Mouse (Mus musculus): ENCODE results near the gene Cd82. TPM values are rescaled to one million over a fixed set of nuclear protein-coding genes. Genes with fewer than 3 reads are reported as not detected.

Cd82 gene
- total RNA-seq (2015; ENCODE audit: low replicate concordance) (310 and 373 TPM in 2 replicates), total RNA-seq (2017; ENCODE audit: low replicate concordance) (342 and 415 TPM in 2 replicates)

DNA sequence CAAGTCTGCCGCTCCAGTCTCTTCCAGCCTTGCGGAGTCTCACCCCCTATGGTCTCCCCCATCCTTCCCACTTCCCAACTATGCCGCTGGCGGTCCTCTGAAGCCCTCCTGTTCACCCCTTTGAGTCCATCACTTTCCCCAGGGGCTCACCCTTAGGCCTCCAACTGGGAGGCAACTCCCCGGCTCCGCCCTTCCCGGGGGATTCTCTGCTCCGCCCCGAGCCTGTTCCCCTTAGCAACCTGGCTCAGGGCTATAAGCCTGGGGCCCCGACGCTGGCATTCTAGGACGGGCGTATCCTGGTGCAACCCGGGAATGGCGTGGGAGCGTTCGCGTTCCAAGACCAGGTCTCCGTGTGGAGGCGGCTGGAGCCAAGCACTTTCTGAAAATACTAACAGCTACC lies at the start of gene Cd82:
TSS of gene Cd82 (minus strand) at position 381 of the 400 bp plus-strand sequence.
- peak; percentile 71 for ATAC-seq (replicated peaks; ENCODE audit: low FRiP score, poor library complexity, severe bottlenecking)

GRCm38 (mm10) chr2:93512130-93512529 lies 49.2 kb upstream of the Cd82 start:
- ATAC-seq (replicated peaks; ENCODE audit: low FRiP score, poor library complexity, severe bottlenecking) = no peak; the same call in 1 of the 2 replicates

DNA sequence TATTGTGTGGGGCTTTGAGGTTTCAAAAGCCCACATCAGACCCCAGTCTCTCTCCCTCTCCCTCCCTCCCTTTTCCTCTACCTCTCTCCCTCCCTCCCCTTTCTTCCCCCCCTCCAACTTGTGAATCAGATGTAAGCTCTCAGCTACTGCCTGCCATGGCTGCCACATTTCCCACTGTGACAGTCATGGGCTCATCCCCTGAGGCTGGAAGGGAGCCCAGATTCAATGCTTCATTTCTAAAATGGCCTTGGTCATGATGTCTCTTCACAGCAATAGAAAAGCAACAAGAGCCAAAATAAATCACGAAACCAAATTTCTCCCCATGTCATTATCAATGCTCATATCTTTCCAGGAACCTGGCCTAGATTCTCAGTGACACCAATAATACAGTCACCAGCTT lies 47.9 kb upstream of the Cd82 start:
- ATAC-seq (replicated peaks; ENCODE audit: low FRiP score, poor library complexity, severe bottlenecking) = no peak

DNA sequence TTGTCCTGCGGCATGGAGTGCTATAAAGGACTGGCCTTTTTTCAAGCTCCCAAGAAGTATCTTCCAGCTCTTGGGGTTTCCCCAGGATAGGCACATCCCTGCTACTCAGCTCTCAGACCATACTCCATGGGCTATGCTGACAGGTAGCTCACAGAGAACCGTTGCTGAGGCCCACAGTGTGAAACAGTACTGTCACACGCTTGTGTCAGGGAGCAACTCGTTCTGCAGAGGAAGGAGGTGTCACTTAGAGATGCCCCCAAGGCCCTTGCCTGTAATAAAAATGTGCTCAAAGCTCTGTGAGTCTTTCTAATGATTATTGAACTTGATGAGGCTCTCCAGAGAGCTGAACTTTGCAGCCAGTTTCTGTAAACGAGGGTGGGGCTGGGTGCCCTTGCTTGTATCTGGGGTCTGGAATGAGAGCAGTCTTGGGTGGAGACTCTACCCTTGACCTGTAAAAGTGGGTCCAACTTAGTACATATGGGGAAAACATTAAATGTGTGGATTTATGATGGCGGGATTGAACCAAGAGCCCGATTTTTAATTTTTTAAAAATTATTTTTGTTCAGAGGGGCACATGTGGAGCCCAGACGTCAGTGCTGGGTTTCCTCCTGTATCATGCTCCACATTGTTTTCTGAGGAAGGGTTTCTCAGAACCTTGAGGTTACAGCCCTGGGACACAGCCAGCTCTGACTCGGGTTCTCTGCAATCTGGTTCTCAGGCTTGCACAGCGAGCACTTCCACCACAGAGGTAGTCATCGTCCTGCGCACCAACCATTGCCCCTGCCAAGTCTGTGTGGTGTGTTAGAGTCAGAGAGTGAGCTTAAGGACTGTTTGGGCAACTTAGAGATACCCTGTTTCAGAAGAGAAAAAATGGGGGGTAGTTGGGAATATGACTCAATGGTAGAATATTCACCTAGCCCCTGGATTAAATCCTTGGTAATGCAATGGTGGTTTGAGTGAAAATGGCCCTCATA lies 47.1 kb upstream of the Cd82 start:
- no peak for ATAC-seq (replicated peaks; ENCODE audit: low FRiP score, poor library complexity, severe bottlenecking)

DNA sequence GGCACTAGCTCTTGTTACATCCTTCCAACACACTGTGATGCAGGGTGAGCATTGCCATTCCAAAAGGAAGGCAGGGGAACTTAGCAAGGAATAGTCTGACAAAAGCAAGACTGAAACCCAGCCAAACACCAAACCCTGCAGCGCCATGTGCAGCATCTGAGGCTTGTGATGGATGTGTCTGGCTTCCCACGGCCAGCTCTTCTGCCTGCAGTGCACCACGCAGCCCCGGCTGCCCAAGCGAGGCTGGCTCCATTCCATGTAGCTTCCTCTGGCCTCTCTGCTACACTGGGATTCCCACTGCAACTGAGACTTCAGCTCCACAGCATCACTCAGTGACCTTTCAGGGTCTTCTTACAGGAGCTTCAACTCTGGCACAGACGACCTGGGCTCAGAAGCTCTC lies 42.2 kb upstream of the Cd82 start:
- no peak for ATAC-seq (replicated peaks; ENCODE audit: low FRiP score, poor library complexity, severe bottlenecking)

DNA sequence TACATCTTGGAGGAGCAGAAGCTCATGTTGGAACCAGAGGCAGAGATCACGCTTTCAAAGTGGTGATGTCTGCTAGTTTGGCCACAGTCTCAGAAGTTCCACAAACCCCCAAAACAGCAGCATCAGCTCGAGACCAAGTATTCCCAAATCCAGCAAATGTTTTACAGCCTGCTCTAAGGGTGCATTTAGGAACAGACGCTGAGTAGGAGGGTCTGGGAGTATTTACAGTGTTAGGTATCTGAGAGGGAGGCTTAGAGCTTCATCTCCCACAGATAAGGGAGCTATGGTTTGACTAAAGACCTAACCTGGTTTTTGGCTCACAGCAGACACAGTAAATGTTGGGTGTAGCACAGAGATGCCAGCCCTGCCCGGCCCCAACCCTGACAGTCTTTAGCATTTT lies 40.4 kb upstream of the Cd82 start:
- no peak for ATAC-seq (replicated peaks; ENCODE audit: low FRiP score, poor library complexity, severe bottlenecking)

- ATAC-seq (replicated peaks; ENCODE audit: low FRiP score, poor library complexity, severe bottlenecking) = no peak
Measured at GRCm38 (mm10) chr2:93501303-93501702, 38.4 kb upstream of the Cd82 start.

DNA sequence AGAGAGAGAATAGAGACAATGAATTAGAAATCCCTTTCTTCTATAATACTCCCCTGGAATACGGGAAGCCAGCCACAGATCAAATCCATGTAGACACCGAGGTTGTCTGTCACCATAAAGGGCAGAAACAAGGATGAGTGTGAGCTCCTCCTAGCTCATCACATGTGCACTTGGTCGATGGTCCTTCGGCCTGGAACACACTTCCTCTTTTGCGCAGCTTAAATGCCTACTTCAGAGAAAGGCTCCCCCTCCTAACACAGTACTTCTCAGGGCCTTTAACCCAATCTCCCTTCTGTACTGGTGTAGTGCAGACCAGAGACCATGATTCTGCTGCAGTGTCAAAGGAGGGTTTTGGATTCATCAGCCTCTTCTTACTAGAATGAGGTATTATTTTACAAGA lies 34.3 kb upstream of the Cd82 start:
- no peak for ATAC-seq (replicated peaks; ENCODE audit: low FRiP score, poor library complexity, severe bottlenecking)

- no peak for ATAC-seq (replicated peaks; ENCODE audit: low FRiP score, poor library complexity, severe bottlenecking)
Measured at GRCm38 (mm10) chr2:93495170-93495569, 32.2 kb upstream of the Cd82 start.

DNA sequence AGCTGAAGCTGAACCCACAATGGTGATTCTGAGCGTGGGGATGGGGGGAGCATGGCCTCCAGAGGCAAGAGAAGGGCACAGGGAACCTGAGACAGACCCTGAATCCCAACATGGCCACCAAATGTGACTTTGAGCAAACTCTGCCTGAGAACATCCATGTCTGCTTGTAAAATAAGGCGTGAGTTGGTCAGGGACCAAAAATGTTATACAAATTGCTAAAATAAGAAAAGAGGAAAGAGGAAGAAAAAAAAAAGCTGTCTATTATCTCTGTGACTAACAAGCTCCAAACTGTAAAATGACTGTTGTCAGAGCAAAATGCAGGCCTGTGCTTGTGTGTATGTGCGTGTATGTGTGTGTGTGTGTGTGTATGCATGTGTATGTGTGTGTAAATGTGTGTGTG lies 30.6 kb upstream of the Cd82 start:
- no peak for ATAC-seq (replicated peaks; ENCODE audit: low FRiP score, poor library complexity, severe bottlenecking)

- ATAC-seq (replicated peaks; ENCODE audit: low FRiP score, poor library complexity, severe bottlenecking) = no peak
Measured at GRCm38 (mm10) chr2:93490516-93490915, 27.6 kb upstream of the Cd82 start.

DNA sequence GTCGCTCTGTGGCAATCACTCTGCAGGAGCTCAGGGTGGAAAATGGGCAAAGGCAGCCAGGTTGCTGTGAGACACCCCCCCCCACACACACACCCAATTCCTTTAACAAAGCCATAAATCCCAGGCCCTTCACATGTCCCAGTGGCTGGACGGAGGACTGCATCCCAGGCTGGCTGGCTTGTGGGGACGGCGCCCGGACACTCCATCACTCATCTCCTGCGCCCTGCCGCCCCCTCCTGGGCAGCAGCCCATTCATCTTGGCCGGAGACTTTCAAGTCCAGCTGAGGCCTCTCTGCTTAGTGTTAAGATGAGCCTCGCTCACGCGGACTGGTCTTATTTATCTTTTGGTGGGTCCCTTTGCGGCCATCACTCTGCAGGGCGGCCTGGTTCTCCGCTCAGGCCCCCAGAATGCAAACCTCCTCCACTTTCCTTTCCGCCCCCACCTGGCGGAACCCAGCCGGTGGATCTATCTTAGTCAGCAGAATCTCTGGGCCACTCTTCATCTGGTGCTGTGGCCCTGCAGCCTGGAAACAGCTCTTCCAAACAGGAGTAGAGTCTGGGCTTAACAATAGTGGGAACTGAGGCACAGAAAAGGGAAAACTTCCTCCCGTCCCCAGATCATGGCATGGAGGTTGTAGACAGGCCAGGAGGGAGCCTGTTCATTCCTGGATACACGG lies 26.1 kb upstream of the Cd82 start:
- no peak for ATAC-seq (replicated peaks; ENCODE audit: low FRiP score, poor library complexity, severe bottlenecking)

GRCm38 (mm10) chr2:93485459-93485858 lies 22.5 kb upstream of the Cd82 start:
- no peak for ATAC-seq (replicated peaks; ENCODE audit: low FRiP score, poor library complexity, severe bottlenecking)

DNA sequence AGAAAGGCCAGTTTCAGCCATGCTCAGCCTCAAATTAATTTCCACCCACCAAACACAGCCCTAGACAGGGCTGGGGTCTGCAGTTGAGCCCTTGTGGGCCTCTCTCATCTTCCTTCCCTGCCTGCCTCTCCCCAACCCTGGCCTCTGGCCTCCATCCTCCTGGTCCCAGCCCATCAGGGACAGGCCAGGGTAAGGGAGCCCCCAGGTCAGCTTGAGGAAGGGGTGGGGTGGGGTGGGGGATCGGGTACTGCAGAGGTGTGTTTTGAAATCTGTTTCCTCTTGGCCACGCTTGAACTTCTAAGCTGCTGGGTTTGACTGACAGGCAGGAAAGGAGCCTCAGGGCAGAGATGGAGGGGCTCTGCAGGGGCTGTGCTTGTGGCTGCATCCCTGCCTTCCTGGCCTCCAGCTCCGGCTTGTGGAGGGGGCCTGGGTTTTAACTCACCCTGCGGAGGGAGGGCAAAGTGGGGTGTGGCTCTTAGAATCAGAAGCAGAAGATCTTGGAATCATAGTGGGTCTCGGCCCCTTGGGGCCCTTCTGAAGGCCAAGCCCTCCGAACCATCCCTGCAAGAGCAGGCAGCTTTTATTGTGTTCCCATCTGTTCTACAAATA lies 19.2 kb upstream of the Cd82 start:
- no peak for ATAC-seq (replicated peaks; ENCODE audit: low FRiP score, poor library complexity, severe bottlenecking)

- no peak for ATAC-seq (replicated peaks; ENCODE audit: low FRiP score, poor library complexity, severe bottlenecking)
Measured at GRCm38 (mm10) chr2:93478744-93479143, 15.8 kb upstream of the Cd82 start.

- peak; percentile 53 for ATAC-seq (replicated peaks; ENCODE audit: low FRiP score, poor library complexity, severe bottlenecking)
Measured at GRCm38 (mm10) chr2:93477519-93477918, 14.6 kb upstream of the Cd82 start.

DNA sequence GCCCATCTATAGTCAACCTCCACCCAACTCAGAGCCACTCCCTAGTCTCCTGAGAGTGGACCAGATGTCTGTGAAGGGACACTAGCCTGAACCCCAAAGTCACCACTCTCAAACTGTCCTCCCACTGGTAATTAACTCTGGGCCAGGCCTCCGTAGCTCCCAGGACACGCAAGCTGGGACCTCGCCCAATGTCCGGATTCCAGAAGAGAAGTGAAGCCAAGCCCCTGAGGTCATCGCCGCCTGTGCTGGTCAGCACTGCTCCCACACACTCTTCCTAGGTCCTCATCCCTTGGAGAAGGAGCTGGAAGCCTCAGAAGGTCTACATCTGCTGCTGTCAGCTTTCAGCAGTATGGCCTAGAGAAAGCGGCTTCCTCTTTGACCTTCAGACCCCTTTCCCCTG lies 13.5 kb upstream of the Cd82 start:
- no peak for ATAC-seq (replicated peaks; ENCODE audit: low FRiP score, poor library complexity, severe bottlenecking)

DNA sequence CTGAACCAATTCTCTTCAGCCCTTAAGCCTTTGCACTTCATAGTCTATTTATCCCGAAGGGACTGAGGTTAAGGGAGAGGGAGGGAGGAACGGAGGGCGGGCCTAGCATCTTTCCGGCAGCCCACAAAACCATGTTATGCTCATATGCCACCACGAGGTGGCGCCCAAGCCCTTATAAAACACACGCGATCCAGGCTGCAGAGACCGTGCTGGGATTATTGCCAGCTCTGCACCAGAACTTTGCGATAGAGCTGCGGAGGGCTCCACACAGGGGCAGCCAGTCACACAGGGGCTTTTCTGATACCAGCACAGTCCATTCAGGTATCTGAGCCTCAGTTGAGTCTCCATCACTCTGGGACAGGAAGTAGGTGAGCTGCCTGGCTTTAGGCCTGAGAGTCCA lies 12.1 kb upstream of the Cd82 start:
- ATAC-seq (replicated peaks; ENCODE audit: low FRiP score, poor library complexity, severe bottlenecking) = peak; percentile 49

DNA sequence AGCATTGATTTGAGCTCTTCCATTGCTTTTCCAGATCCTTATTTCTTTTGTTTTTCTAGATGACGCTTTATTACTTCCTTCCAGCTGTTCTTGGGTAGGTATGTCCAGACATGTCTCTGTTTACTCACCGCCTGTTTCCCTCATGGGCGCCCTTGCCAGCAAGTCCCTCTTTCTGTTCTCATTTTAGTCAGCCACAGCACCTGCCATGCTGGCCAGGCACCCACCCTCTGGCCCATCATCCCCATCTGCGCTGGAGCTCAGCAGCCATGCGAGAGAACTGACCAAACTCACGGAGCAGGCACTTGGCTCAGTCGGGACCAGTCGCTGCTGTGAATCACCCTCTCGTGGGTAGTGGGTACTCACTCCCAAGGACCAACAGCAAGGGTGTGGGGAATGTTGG lies 11.0 kb upstream of the Cd82 start:
- no peak for ATAC-seq (replicated peaks; ENCODE audit: low FRiP score, poor library complexity, severe bottlenecking)

DNA sequence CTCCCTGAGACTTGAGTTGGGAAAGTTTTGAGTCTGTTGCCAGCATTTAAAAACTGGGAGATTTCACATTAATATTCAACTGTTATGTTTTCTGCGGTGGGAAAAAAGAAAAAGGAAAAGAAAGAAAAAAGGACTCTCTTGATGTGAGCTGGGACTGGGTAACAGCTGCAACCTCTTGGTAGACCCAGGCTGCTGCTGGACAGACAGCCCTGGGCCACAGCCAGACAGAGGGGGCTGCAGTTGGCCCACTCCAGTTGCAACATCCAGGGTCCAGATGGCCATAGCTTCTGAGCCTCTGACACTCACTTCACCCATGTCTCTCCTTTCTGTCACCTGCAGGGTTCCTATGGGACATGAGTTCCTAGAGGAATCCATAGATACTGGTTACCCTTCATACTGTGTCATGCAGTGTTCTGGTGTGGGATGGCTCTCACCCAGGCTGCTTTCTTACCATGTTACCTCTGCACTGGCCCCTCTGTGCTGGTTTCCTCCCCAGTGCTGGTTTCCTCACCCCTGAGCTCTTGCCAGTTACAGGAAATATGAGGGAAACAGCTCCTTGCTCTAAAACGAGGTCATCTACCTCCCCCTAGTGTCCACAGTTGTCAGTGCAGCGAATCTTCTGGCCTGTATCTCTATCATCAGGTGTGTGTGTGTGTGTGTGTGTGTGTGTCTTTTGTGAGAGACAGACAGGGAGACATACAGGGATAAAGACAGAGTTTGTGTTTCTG lies 8.1 kb upstream of the Cd82 start:
- peak; percentile 63 for ATAC-seq (replicated peaks; ENCODE audit: low FRiP score, poor library complexity, severe bottlenecking)

Measured in erythroid progenitor cell, adult 5-6 weeks (primary cell).